Mouse (Mus musculus) intestine, embryonic 16.5 days (tissue): Measurements from ENCODE around the gene Scd2. TPM values are rescaled to one million over a fixed set of nuclear protein-coding genes. Genes with fewer than 3 reads are reported as not detected.

Experiments
- ATAC-seq: fragments of 200-750 bp; cut with Nextera tagmentation; 2 replicates; pipeline ENCODE4 v1.8.0; 2017; ENCODE audit warnings: moderate TSS enrichment, moderate library complexity
- H3K27ac ChIP-seq: fragments of 300-500 bp; sonication (generic); 2 replicates; pipeline ENCODE4 v1.5.1; 2014; ENCODE audit warnings: mild to moderate bottlenecking, low read length
- H3K27me3 ChIP-seq: fragments of 300-500 bp; sonication (generic); replicated peaks from 2 replicates; pipeline ENCODE4 v1.6.1; 2014; ENCODE audit warnings: low read length, control low read depth, mixed read lengths; ENCODE audit not compliant: control insufficient read depth, insufficient read depth
- H3K36me3 ChIP-seq: fragments of 300-500 bp; sonication (generic); 2 replicates; pipeline ENCODE4 v1.6.1; 2014; ENCODE audit warnings: low read length, control low read depth; ENCODE audit not compliant: control insufficient read depth, insufficient read depth
- H3K4me1 ChIP-seq: fragments of 300-500 bp; sonication (generic); 2 replicates; pipeline ENCODE4 v1.6.1; 2014; ENCODE audit warnings: low read length, control low read depth, mixed read lengths; ENCODE audit not compliant: control insufficient read depth, insufficient read depth
- H3K4me2 ChIP-seq: fragments of 300-500 bp; sonication (generic); 2 replicates; pipeline ENCODE4 v1.6.1; 2014; ENCODE audit warnings: low read depth, low read length, control low read depth
- H3K4me3 ChIP-seq: fragments of 300-500 bp; sonication (generic); 2 replicates; pipeline ENCODE4 v1.5.1; 2014; ENCODE audit warnings: mild to moderate bottlenecking, low read length
- H3K9ac ChIP-seq: fragments of 300-500 bp; sonication (generic); 2 replicates; pipeline ENCODE4 v1.6.1; 2014; ENCODE audit warnings: low read depth, low read length
- H3K9me3 ChIP-seq: fragments of 300-500 bp; sonication (generic); 2 replicates; pipeline ENCODE4 v1.6.1; 2016; ENCODE audit warnings: low read length, control low read depth; ENCODE audit not compliant: control insufficient read depth
- WGBS: fragments of 180-500 bp; shearing (Covaris S2); extraction: QIAGEN DNeasy Blood & Tissue Kit; methylation state at CpG from one replicate; pipeline ENCODE4 v1.1.7; 2014; 5-methylcytosine and 5-hydroxymethylcytosine counted together
- polyA plus RNA-seq: library from polyadenylated mRNA; unstranded; fragments of >200 nt; fragmentation: Nextera tagmentation; extraction: Ambion mirVana; gene quantifications from 2 replicates; pipeline ENCODE4 v1.2.1, GENCODE M21; 2015

Scd2 gene
- polyA plus RNA-seq, 1 experiment from 2014 or later = 452 TPM

- peak overlapping the region; percentile 85 for H3K4me3 ChIP-seq
- H3K4me2 ChIP-seq = peak overlapping the region; percentile 89
- no peaks in the 10 kb centered on the region for H3K9me3 ChIP-seq
- no peaks in the 10 kb centered on the region for H3K27me3 ChIP-seq
- peaks cover 56% of the 10 kb centered on the region for H3K4me1 ChIP-seq
- peaks cover 38% of the 10 kb centered on the region for H3K36me3 ChIP-seq
- peak overlapping the region; percentile 95 for H3K9ac ChIP-seq
- WGBS = 45% methylated on average over 6 of the region's 6 CpGs
- peak overlapping the region; percentile 79 for H3K27ac ChIP-seq
- ATAC-seq = no peak
Measured at GRCm38 (mm10) chr19:44299902-44300301, 6.4 kb downstream of the Scd2 start.

GRCm38 (mm10) chr19:44300520-44300919, 7.0 kb downstream of the Scd2 start:
- peaks cover 40% of the 10 kb centered on the region for H3K36me3 ChIP-seq
- H3K27ac ChIP-seq = peak overlapping the region; percentile 79
- H3K4me2 ChIP-seq = peak overlapping the region; percentile 89
- H3K9ac ChIP-seq = peak overlapping the region; percentile 95
- no peak for ATAC-seq
- peak overlapping the region; percentile 85 for H3K4me3 ChIP-seq
- H3K27me3 ChIP-seq = no peaks in the 10 kb centered on the region
- WGBS = 75% methylated on average over 7 of the region's 7 CpGs
- H3K9me3 ChIP-seq = no peaks in the 10 kb centered on the region
- peaks cover 56% of the 10 kb centered on the region for H3K4me1 ChIP-seq

- Histone ChIP-seq H3K4me2 (peak overlapping the region; percentile 89), H3K9me3 (no peaks in the 10 kb centered on the region), H3K27ac (peak overlapping the region; percentile 79), H3K36me3 (peaks cover 44% of the 10 kb centered on the region), H3K9ac (peak overlapping the region; percentile 95), H3K4me1 (peaks cover 56% of the 10 kb centered on the region), H3K4me3 (peak overlapping the region; percentile 85), H3K27me3 (no peaks in the 10 kb centered on the region)
- no peak for ATAC-seq
- 58% methylated on average over 16 of the region's 16 CpGs for WGBS
Measured at GRCm38 (mm10) chr19:44301176-44301575, 7.7 kb downstream of the Scd2 start.

- peak; percentile 12; the same call in 1 of the 2 replicates for ATAC-seq
- 56% methylated on average over 9 of the region's 9 CpGs for WGBS
- H3K4me2 ChIP-seq = peak overlapping the region; percentile 89; the same call in 1 of the 2 replicates
Measured at GRCm38 (mm10) chr19:44301671-44302305, 8.3 kb downstream of the Scd2 start.

GRCm38 (mm10) chr19:44302901-44303300, 9.4 kb downstream of the Scd2 start:
- peak overlapping the region; percentile 43 for H3K9ac ChIP-seq
- no peak overlapping the region for H3K4me3 ChIP-seq
- no peaks in the 10 kb centered on the region for H3K27me3 ChIP-seq
- H3K36me3 ChIP-seq = peaks cover 39% of the 10 kb centered on the region
- peak overlapping the region; percentile 57 for H3K27ac ChIP-seq
- H3K4me2 ChIP-seq = peak overlapping the region; percentile 23
- 72% methylated on average over 11 of the region's 11 CpGs for WGBS
- H3K4me1 ChIP-seq = peaks cover 46% of the 10 kb centered on the region
- no peak for ATAC-seq
- no peaks in the 10 kb centered on the region for H3K9me3 ChIP-seq

More at GRCm38 (mm10) chr19:44301671-44302305, 8.3 kb downstream of the Scd2 start:
- Histone ChIP-seq H3K27ac (no peak overlapping the region), H3K36me3 (peaks cover 41% of the 10 kb centered on the region), H3K4me3 (no peak overlapping the region), H3K9ac (no peak overlapping the region), H3K4me1 (peaks cover 56% of the 10 kb centered on the region), H3K9me3 (no peaks in the 10 kb centered on the region), H3K27me3 (no peaks in the 10 kb centered on the region)

- H3K27ac ChIP-seq = peak overlapping the region; percentile 57
- H3K9ac ChIP-seq = 0 out of 2 replicates have a peak overlapping the region, but pooled peaks have one; percentile 43
- no peaks in the 10 kb centered on the region for H3K9me3 ChIP-seq
- no peak for ATAC-seq
- 0 out of 2 replicates have a peak overlapping the region, but pooled peaks have one; percentile 9 for H3K4me3 ChIP-seq
- no peak overlapping the region; the same call in 1 of the 2 replicates for H3K4me2 ChIP-seq
- 63% methylated on average over 8 of the region's 8 CpGs for WGBS
- H3K27me3 ChIP-seq = no peaks in the 10 kb centered on the region
- peaks cover 33% of the 10 kb centered on the region for H3K36me3 ChIP-seq
- H3K4me1 ChIP-seq = peaks cover 40% of the 10 kb centered on the region
Measured at GRCm38 (mm10) chr19:44303502-44303901, 10.0 kb downstream of the Scd2 start.

GRCm38 (mm10) chr19:44304419-44304818, 10.9 kb downstream of the Scd2 start:
- Histone ChIP-seq H3K9ac (no peak overlapping the region), H3K4me1 (peaks cover 32% of the 10 kb centered on the region), H3K9me3 (no peaks in the 10 kb centered on the region), H3K27me3 (no peaks in the 10 kb centered on the region), H3K4me3 (no peak overlapping the region), H3K36me3 (peaks cover 33% of the 10 kb centered on the region), H3K27ac (peak overlapping the region; percentile 11; the same call in 1 of the 2 replicates), H3K4me2 (no peak overlapping the region)
- no peak for ATAC-seq
- 83% methylated on average over 10 of the region's 10 CpGs for WGBS

- Histone ChIP-seq H3K36me3 (peaks cover 33% of the 10 kb centered on the region), H3K9me3 (no peaks in the 10 kb centered on the region), H3K27ac (no peak overlapping the region; the same call in 1 of the 2 replicates), H3K4me1 (peaks cover 30% of the 10 kb centered on the region), H3K4me3 (no peak overlapping the region), H3K4me2 (no peak overlapping the region), H3K27me3 (no peaks in the 10 kb centered on the region), H3K9ac (no peak overlapping the region)
- ATAC-seq = no peak
- WGBS = 85% methylated on average over 16 of the region's 16 CpGs
Measured at GRCm38 (mm10) chr19:44304851-44305510, 11.5 kb downstream of the Scd2 start.

- WGBS = 88% methylated on average over 15 of the region's 15 CpGs
- Histone ChIP-seq H3K27me3 (no peaks in the 10 kb centered on the region), H3K9ac (no peak overlapping the region), H3K9me3 (no peaks in the 10 kb centered on the region), H3K27ac (no peak overlapping the region), H3K4me1 (peaks cover 23% of the 10 kb centered on the region), H3K4me2 (no peak overlapping the region), H3K36me3 (peaks cover 27% of the 10 kb centered on the region), H3K4me3 (no peak overlapping the region)
- ATAC-seq = no peak
Measured at GRCm38 (mm10) chr19:44305701-44306100, 12.2 kb downstream of the Scd2 start.
